Mouse (Mus musculus): ENCODE data around the gene Igfbp7.

- TF ChIP-seq CTCF (IDR thresholded peaks at IDR 0.05; ENCODE audit: insufficient read depth, low read length): no peak
- no peak for TF ChIP-seq POLR2A (IDR thresholded peaks at IDR 0.05; ENCODE audit: borderline replicate concordance, extremely low read depth, low read depth, low read length)
These were observed 7.0 kb downstream of the Igfbp7 start for GRCm38 (mm10) chr5:77400823-77401222.

Data from lung, adult 2 months (tissue).